Mouse (Mus musculus): ENCODE results near the gene Hbp1.

The Hbp1 gene

DNA sequence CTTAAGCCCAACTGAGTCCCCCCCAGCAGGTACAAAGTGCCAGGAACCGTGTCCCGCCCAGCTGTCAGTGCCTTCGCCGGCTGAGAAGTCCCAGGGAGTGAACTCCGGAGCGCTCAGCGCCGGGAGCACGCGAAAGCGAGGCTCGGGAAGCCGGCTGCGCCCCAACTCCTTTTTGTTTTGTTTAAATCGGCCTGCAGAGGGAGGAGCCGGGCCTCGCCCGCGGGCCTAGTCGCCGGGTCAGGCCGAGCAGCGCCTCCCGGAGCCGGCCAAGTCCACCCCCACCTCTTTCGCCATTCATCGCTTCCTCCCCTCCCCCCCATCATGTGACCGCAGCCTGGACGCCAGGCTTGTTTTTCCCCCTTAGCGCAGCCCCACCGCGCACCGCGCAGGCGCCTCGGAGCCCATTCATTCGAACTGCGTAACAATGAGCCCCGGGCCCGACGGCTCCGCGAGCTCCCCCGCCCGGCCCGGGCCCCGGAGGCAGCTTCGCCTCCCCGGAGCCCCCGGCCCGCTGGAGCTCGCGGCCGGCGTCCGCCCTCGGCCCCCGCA lies 1.1 kb downstream of the Hbp1 start:
- peak; percentile 95 to 97 for DNase-seq

DNA sequence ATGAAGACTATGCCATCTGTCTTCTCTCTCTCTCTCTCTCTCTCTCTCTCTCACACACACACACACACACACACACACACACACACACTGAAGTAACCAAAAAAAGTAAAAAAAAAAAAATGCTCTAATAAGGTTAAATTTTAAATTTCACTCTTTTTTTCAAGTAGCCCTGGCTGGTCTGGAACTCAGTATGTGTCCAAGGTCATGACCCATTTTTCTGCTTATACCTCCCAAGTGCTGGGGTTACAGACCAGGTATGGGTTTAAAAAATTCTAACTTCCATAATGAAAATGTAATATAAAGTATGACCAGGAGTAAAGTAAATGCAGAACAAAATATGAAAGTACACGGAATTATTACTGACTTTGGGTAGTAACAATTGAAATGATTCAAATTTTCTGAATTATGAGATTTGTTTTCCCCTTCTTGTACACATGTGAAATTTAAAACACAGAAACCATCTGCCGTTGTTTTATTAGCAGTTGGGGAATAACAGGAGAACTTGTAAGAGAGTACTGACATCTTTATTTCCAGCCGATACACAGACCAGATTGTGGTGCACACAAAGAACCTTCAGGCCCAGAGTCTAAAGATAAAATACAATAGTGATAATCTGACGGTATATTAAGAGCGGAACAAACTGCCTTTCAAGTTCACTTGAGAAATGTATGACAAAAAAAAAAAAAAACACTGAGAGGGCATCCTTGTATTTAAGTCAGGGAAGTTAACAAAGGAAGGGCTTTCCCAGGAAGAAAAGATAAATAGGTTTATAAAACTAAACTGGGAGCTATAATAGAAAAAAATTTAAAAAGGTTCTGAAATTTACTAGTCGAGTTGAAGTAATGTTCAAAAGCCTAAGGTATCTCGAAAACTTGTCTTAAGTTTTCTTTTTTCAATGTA lies 2.0 kb downstream of the Hbp1 start:
- DNase-seq, result no peak

DNA sequence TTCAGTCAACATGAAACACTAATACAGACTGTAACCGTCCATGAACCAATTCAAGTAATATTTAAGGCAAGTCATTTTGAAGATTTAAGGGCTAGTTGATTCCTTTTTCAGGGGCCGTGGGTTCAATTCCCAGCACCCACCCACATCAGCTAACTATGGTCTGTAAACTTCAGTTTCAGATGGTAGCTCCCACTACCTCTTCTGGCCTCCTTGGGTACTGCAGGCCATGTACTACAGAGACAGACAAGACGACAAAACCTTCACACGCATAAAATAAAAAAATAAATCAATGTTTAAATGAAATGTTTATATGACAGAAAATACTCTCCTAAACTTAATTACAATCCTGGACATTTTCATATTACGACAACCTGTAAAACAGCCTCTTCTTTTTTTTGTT lies 2.9 kb downstream of the Hbp1 start:
- peak; percentile 29 to 51 for DNase-seq

DNA sequence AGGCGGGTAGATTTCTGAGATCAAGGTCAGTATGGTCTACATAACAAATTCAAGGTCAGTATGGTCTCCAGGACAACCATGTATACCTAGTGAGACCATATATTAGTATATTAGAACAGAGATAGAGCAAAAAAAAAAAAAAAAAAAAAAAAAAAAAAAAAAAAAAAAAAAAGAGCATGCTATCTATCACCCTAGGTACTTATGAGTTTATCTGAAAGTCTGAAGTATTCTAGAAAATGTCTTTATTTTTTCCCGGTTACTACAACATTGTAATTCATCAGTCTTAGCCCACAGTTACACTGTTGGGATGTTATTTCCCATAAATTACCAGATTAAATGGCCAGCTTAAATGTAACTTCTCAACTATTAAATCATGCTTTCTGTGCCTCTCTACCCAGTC lies 5.9 kb downstream of the Hbp1 start:
- no peak for DNase-seq

DNA sequence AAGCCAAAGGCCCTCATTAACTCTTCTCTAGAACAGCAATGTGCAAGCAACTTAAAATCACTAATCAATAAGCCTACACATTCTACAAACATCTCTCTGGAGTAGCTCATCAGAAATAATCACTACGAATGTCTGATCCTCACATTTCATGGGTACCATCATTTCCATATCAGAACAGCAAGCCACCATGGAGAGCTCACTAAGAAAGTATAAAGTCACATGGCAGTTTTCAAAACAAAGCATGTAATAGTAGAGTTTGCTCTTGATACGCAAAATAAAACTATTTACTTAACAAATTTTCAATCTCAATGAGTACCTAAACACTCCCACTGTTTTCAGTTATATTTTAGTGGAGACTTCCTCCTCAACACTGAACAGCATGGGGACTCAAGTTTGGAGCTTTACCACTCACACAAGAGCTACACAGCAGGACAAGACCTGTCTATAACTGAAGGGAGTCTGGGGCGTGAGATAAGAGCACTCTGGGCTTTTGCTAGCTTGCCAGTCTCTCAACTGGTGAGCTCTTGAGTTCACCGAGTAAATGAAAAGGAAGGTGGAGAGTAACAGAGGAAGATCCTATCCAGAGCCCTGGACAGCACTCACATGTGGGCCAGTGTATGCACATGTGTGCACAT lies 7.2 kb downstream of the Hbp1 start:
- DNase-seq, result no peak

DNA sequence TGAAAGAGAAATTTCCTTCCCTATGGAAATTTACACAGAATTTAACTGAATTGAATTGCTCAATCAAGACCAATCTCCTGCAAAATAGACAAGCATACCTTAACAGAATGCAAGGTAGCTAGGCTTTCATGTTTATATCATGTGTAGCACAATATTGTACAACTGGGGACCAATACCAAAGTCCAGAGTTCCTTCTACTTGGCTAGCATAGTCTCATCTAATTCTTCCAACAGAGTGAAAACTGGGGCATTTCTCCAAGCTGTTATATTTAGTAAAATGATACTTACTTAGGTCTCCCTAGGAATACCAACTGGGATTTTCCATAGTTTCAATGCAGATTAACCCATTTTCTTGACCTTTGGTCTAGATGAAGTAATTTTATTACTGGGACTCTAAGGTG lies 11.3 kb downstream of the Hbp1 start:
- DNase-seq, result no peak

DNA sequence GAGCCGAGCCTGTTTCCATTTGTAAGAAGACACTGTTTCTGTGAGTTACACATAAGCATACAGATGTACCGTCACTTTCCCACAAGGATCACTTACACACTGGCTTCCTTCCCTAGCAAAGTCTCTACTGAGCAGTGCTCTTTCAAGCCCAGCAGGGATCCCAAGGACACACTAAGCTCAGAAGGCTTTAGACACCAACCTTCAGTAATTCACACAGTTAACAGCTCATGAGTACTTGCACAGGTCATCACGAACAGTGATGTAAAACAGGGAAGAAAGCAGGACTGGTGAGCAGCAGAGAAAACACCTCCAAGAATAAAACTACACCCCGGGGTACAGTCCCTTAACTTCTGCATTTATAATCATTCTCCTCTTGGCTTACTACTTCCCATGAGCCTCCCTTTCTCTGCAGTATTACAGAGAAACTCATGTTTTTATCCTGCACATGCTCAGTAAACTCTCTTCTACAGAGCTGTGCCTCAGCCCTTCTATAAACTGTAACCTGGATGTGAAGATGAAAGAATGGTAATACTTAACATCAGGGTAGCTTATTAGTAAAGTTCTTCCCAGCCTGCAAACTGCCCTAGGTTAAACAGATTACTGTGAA lies 11.8 kb downstream of the Hbp1 start:
- no peak for DNase-seq

DNA sequence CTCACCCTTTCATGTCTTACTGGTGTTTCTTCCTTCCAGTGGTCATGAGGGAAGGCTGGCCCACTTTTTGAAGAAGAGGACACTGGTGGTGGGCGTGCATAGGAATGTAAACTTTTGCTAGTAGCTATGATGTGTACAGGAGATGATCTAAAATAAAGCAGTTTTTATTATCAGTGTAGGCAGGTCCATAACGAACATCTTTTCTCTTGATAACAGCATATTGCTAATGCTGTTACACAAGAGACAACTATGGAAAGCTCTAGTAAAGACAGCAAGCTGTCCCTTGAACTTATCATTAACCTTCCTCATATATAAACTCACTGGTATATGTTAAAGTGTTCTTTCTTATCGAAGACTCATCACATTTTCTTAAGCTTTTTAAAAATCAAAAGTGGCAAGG lies 12.7 kb downstream of the Hbp1 start:
- no peak for DNase-seq

DNA sequence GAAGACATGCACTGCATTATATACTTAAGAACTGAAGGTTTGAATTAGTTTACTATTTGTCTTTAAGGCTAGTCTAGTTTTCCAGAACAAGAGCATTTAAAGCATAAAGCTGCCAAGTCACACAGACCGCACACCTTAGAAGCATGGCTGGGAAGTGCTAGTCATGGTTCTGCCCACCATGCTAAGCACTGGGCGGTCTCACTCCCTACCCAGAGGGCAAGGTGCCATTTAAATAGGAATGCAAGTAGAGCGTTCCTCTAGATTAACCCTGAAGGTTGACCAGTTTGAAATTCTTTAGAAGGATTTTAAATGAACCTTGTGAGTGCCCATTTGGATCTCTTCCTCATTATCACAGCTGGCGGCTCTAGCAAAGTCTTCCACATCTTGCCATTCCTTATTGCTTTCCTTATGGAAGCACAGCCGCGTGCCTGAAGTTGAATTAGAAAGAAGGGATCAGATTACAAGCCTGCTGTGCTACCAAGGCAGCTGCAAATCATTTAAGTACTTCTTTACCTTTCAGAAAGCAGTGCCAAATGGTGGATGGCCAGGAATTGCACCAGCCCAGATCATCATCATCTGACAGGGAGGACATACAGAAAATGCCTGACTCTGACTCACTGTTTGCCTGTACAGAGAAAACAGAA lies 13.6 kb downstream of the Hbp1 start:
- DNase-seq, result no peak

DNA sequence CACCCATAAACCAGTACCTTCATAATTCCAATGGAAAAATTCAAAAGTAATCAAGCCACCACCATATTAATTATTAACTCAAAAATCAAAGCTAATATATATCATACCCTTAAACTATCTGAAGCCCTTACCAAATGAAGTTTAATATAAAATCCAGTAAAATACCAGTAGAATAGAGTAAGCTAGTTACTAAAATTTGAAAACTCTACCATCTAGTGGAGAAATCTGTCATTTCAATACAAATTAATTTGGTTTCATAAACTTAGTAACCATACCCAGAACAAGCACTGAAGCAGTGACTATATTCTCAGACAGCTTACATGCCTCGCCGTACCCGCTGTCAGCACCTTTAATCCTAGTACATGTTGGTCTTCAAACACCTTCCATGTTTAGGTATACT lies 18.5 kb downstream of the Hbp1 start:
- no peak for DNase-seq

DNA sequence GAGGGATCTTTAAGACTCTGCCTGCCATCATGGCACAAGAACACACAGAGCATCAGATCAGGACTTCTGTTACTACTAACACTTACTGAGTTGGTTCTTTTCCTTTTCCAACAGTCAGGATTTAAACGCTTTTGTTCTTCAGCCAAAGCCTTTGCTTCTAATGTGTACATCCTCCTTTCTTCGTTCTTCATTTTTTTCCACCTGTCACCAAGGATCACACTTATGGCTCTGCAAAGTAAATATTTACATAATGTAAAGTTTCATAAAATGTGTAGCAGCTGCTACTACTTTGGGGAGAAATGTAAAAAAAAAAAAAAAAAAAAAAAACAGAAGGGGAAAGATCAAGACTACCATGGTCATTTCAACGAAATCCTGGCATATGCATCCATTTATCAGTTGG lies 21.8 kb downstream of the Hbp1 start:
- DNase-seq, result no peak

DNA sequence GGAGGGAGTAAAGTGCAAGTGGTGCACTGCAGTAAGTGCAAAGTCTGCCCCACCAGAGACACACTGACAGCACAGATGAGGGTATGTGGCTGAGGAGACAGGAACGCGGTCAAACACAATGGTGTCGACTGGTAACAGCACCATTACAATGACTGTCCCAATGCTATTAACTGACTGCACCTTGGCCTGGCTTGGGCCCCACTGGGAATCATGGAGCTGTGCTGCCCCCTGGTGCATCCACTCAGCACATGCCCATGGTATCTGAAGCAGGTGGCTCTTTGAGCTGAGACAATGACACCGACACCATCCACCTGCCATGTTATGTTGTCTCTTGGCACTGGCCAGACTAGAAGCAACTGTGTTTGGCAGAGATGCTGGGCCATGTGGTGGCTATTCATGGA lies 23.7 kb downstream of the Hbp1 start:
- peak; percentile 97 to 98 for DNase-seq

DNA sequence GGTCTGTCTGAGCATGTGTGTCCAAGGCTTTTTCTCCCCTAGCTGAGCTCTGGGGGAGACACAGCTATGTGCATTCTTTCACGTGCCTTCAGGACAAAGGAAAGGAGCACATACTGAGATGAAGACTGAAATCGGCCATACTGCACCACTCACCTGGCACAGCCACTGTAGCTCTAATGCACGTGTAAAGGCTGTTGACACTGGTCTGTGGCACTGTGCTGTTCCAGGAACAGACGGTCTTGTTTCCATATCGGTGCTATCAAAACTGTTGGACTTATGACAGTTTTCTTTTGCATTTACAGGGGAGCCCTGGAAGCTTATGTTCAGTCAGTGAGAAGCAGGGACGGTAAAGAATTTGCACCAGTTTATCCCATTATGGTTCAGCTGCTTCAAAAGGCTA lies 25.0 kb downstream of the Hbp1 start:
- no peak for DNase-seq

DNA sequence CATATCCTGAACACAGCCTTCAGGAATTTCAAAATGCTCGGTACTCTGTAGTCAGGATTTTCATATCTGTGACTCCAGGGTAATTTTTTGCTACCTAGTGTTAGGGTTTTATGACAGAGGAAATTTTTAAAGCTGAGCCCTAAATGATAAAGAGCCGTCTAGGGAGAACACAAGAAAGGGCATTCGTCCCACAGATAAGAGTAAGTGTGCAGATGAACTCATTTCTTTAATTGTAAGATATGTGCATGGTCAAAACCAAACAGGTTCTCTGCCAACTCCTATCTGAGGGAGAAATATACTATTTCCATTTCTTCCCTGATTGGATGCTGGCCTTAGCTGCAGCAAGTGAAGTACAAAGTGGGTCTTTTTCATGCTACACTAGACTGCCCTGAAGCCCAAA lies 26.2 kb downstream of the Hbp1 start:
- no peak for DNase-seq

DNA sequence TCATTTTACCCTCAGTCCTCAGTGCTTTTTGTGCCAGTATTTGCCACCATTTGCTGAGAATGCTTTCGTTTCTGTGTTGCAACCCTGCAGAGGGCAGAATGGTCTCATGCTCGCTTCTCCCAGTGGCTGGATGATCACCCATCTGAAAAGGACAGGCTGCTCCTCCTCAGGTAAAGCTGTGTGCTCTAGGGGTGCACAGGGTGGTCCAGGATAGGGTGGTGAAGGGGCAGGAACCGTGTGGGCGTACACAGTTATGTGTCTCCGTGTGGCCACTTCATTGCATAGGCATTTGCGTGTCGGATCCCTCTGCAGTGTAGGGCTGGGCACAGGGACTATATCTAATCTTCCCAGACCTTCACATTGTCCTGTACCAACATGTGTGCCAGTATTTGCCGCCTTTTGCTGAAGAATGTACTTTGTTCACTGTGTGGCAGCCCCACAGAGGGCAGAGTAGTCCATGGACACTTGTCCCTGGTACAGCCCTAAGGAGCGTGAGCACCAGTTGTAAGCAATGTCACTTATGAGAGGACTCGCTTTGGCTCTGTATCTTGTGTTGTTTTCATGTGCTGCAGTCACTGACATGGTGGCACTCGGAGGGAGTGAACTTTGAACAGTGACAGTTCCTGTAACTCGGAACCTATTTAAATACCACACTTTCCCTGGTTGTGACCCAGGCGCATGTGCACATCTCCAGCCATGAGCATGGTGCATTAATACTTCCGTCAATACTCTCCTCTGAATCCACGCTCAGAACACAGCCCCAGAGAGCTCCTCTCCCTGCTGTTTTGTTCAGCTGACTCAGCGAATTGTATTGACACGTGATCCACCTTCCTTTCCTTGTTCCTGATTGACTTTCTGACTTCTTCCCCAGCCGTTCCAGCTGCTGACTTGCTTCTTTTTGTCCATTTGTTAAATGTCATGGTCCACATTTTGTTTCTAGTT lies 29.6 kb downstream of the Hbp1 start:
- DNase-seq, result no peak

DNA sequence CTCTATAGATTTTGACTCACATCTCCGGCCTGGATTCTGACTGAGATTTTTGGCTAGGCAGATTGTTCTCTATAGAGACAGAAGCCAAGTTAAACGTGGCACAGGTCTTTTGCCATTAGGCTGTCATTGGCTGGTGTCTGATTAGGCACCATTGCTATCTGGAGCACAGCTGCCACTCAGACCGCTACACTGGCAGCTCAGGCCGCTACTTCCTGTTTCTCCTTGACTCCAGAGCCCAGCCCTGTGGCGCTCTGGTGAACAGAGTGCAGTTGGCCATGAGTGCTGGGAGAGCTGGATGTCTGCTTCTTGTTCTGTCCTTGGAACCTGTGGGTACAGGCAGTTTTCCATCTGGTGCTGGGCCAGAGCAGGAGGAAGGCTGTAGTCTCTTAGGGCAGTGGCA lies 33.1 kb downstream of the Hbp1 start:
- peak; percentile 89 to 92 for DNase-seq

DNA sequence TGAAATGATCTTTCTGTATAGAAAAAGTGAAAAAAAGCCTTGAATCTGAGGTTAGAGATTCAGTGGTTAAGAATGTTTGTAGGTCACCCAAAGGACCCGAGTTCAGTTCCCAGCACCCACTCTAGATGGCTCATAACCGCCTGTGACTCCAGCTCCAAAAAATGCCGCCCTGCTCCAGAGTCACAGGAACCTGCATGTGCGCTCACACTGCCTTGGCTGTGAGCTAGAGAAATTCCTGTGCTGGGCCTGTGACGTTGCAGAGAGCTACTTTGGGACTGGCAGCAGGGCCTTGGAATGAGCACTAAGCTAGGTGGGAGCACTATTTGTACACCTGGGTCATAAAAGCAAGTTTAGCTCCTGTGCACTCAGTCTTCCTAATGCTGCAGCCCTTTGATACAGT lies 33.6 kb downstream of the Hbp1 start:
- no peak for DNase-seq

DNA sequence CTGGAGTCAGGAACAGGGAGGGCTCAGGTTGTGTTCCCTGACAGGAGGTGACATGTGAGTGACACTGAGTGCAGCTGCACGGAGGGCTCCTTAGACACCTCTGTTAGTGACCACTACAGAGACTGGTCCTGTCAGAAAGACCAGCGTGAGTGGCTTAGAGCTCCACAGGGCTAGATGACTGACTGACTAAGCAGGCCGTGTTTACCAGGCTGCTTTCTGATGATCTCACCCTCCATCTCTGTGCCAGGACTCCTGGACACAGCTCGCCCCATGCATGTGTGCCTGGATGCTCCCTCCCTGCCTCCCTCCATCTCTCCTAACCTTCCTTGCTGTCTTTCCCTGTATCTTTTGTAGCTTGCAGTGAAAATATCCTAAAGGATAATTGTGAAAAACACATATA lies 36.7 kb downstream of the Hbp1 start:
- peak; percentile 76 to 82 for DNase-seq

DNA sequence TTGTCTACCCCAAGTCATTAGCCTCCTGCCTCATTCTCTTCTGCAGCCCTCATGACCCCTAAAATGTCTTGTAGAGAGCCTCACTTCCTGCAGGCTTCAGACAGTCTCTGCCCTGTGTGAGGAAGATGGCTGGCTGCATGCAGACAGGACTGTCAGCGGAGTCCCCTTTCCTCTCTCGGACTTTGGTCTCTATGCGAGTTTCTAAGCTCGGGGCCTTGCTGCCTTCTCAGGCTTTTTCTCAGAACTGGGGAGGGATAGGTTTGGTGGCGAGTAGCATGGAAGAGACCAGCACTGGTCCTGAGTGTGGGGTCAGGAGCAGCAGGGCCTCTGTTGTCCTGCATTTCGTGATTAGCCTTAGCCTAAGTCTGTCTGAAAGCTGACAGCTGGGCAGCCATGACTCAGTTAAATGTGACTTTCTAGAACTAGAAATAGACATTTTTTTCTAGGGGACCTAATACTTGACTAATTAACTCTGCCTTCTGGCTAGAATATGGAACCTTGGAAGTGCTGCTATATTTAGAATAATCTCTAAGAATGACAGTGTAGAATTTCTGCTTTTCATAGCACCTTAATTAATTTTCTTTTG lies 37.3 kb downstream of the Hbp1 start:
- DNase-seq, result no peak

DNA sequence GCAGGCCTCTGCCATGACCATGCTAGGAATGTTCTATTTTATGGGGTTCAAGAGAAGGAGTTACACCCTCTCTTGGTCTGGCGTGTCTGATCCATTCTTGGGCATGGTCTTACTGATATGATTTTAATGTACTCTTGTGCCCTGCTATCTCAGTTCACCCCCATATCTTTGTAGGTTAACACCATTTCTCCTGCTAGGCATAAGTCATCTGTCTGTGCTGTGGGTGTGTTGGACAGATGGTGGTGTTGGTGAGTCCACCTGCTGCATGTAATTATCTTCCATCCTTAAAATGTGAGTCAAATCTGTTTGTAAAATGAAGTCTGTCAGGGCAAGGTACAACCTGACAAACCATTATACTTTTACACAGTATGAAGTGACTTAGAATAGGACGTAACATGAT lies 42.9 kb downstream of the Hbp1 start:
- no peak for DNase-seq

DNA sequence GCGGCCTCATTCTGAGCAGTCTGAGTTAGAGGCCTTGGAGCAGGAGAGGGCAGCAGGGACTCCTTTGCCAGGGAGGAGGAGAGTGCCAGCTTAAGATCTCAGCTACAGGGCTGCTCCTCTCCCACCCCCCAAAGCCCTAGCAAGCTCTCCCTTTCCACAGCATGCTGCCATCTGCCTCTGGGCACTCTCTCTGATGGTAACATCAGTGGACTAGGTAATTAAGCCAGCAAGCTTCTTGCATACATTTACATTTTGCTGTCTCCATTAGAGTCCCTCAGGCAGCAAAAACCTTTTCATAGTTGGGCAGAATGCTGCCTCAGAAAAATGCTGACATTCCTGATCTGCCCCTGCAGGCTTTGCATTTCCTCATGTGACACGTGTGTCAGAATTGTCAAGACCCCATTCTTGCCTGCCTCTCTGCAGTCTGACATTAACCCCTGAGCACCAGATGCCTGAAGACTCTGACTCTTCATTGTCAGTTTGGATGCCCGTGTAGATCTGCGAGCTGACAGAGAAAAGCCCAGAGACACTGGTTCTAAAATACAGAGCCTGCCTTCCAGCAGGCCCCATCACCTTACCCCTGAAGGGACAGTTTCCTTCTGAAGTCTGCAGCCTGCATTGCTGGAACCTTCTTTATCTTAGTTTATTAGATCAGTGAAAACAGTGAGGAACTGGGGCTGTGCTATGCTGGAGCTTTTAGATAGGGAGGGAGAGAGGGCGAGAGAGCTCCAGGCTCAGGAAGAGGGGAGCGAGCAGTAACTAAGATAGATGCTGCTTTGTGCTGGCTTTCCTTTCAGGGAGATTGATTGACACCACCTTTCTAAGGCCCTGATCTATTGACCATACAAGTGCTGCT lies 44.4 kb downstream of the Hbp1 start:
- peak; percentile 67 to 75 for DNase-seq

All from cerebellum, postnatal 14 days (tissue).